ENCODE assay signal across 7 mouse cellular contexts in genomic region chr4:152038225-152038984, GRCm38 (mm10). TPM values are rescaled to one million over a fixed set of nuclear protein-coding genes. Genes with fewer than 3 reads are reported as not detected.
DNase-seq lines count a peak whose midpoint lies in the region; ATAC-seq lines count a peak whose summit lies in the region.

Gene Tas1r1 (minus strand): TSS chr4:152038568.

- H3K4me2 ChIP-seq in embryonic facial prominence, embryonic 14.5 days (ENCODE audit: low read depth, low read length), result peak within 1 kb of the TSS; percentile 96
- H3K4me2 ChIP-seq in intestine, embryonic 14.5 days (ENCODE audit: low read length), result peak within 1 kb of the TSS; percentile 97
- H3K4me2 ChIP-seq in neural tube, embryonic 14.5 days (ENCODE audit: low read depth, low read length), result peak within 1 kb of the TSS; percentile 87

- peak within 1 kb of the TSS; percentile 88 for H3K9ac ChIP-seq in embryonic facial prominence, embryonic 14.5 days (ENCODE audit: low read depth, low read length)
- H3K9ac ChIP-seq in intestine, embryonic 14.5 days (ENCODE audit: low read length), result peak within 1 kb of the TSS; percentile 75
- H3K9ac ChIP-seq in neural tube, embryonic 14.5 days (replicated peaks; ENCODE audit: low read depth, low read length), result peak within 1 kb of the TSS; percentile 78

- peaks cover 64% of the 10 kb centered on the region for H3K4me1 ChIP-seq in megakaryocyte, embryonic 14.5 days
- peaks cover 8% of the 10 kb centered on the region for H3K4me1 ChIP-seq in embryonic facial prominence, embryonic 14.5 days (ENCODE audit: control insufficient read depth, insufficient read depth, low read length)
- H3K4me1 ChIP-seq in intestine, embryonic 14.5 days (replicated peaks; ENCODE audit: control insufficient read depth, insufficient read depth, low read length), result peaks cover 8% of the 10 kb centered on the region
- H3K4me1 ChIP-seq in neural tube, embryonic 14.5 days (ENCODE audit: control insufficient read depth, insufficient read depth, low read length), result peaks cover 9% of the 10 kb centered on the region

- ATAC-seq in megakaryocyte, adult 5-6 weeks (ENCODE audit: poor library complexity, severe bottlenecking), result no peak
- ATAC-seq in embryonic facial prominence, embryonic 14.5 days (ENCODE audit: low read depth), result peak; percentile 34
- ATAC-seq in intestine, embryonic 14.5 days (replicated peaks; ENCODE audit: low FRiP score, low TSS enrichment, low read depth), result no peak
- ATAC-seq in neural tube, embryonic 14.5 days (ENCODE audit: low read depth), result no peak
- ATAC-seq in megakaryocyte-erythroid progenitor cell, adult 5-6 weeks (replicated peaks; ENCODE audit: low FRiP score, low TSS enrichment, poor library complexity, severe bottlenecking), result no peak

- peak; percentile 67 for DNase-seq in embryonic facial prominence, embryonic 14.5 days (ENCODE audit: low spot score)
- no peak for DNase-seq in intestine, embryonic 14.5 days (ENCODE audit: low spot score)
- DNase-seq in spleen, postnatal 36 days (ENCODE audit: low spot score in 2 of 2), result no peak

- H3K4me3 ChIP-seq in megakaryocyte, embryonic 14.5 days (replicated peaks), result peak within 1 kb of the TSS; percentile 98
- H3K4me3 ChIP-seq in embryonic facial prominence, embryonic 14.5 days (ENCODE audit: low read depth, low read length), result peak within 1 kb of the TSS; percentile 95
- peak within 1 kb of the TSS; percentile 99 for H3K4me3 ChIP-seq in intestine, embryonic 14.5 days (ENCODE audit: low read depth, low read length)
- peak within 1 kb of the TSS; percentile 96 for H3K4me3 ChIP-seq in neural tube, embryonic 14.5 days (ENCODE audit: low read depth, low read length)

- no peaks in the 10 kb centered on the region for H3K9me3 ChIP-seq in megakaryocyte, embryonic 14.5 days
- H3K9me3 ChIP-seq in embryonic facial prominence, embryonic 14.5 days (ENCODE audit: control insufficient read depth, low read length), result no peaks in the 10 kb centered on the region
- no peaks in the 10 kb centered on the region for H3K9me3 ChIP-seq in intestine, embryonic 14.5 days (ENCODE audit: control insufficient read depth, low read length)
- no peaks in the 10 kb centered on the region for H3K9me3 ChIP-seq in neural tube, embryonic 14.5 days (ENCODE audit: control insufficient read depth, low read length)

- peaks cover under 1% of the 10 kb centered on the region for H3K27me3 ChIP-seq in megakaryocyte, embryonic 14.5 days (replicated peaks)
- H3K27me3 ChIP-seq in embryonic facial prominence, embryonic 14.5 days (replicated peaks; ENCODE audit: control insufficient read depth, insufficient read depth, low read length), result no peaks in the 10 kb centered on the region
- H3K27me3 ChIP-seq in intestine, embryonic 14.5 days (replicated peaks; ENCODE audit: control insufficient read depth, insufficient read depth, low read length), result no peaks in the 10 kb centered on the region
- no peaks in the 10 kb centered on the region; the same call in 1 of the 2 replicates for H3K27me3 ChIP-seq in neural tube, embryonic 14.5 days (ENCODE audit: control insufficient read depth, insufficient read depth, low read length)

- 0 out of 2 replicates have a peak within 1 kb of the TSS, but pooled peaks have one; percentile 15 for H3K27ac ChIP-seq in embryonic facial prominence, embryonic 14.5 days (replicated peaks; ENCODE audit: low read depth, low read length)
- H3K27ac ChIP-seq in intestine, embryonic 14.5 days (ENCODE audit: low read depth), result no peak within 1 kb of the TSS
- peak within 1 kb of the TSS; percentile 34; the same call in 1 of the 2 replicates for H3K27ac ChIP-seq in neural tube, embryonic 14.5 days (ENCODE audit: low read depth, low read length)

- peaks cover 30% of the 10 kb centered on the region for H3K36me3 ChIP-seq in megakaryocyte, embryonic 14.5 days (replicated peaks; ENCODE audit: low read length)
- peaks cover 25% of the 10 kb centered on the region for H3K36me3 ChIP-seq in embryonic facial prominence, embryonic 14.5 days (ENCODE audit: control insufficient read depth, insufficient read depth, low read length)
- H3K36me3 ChIP-seq in intestine, embryonic 14.5 days (ENCODE audit: control insufficient read depth, insufficient read depth, low read length), result peaks cover 25% of the 10 kb centered on the region
- H3K36me3 ChIP-seq in neural tube, embryonic 14.5 days (ENCODE audit: control insufficient read depth, insufficient read depth, low read length), result peaks cover 15% of the 10 kb centered on the region

- 37% methylated on average over 10 of the region's 10 CpGs for WGBS in embryonic facial prominence, embryonic 14.5 days
- 49% methylated on average over 10 of the region's 10 CpGs for WGBS in intestine, embryonic 14.5 days
- WGBS in neural tube, embryonic 14.5 days, result 53% methylated on average over 10 of the region's 10 CpGs

RNA-seq across cellular contexts. Expression of gene Tas1r1, which starts in this region (rescaled TPM):
- polyA plus RNA-seq in megakaryocyte, embryonic 14.5 days (2012; ENCODE audit: insufficient read depth, low replicate concordance), result 0.34 TPM in 1 of 2 replicates, not detected in the other
- 0.11 and 0.16 TPM in 2 replicates for total RNA-seq in megakaryocyte, adult 5-6 weeks (2015)
- total RNA-seq in megakaryocyte, adult 5-6 weeks (2017), result not detected in 2 replicates
- 1.2 and 1.5 TPM in 2 replicates for polyA plus RNA-seq in embryonic facial prominence, embryonic 14.5 days (2014; fragmentation: Nextera tagmentation; extraction: Ambion mirVana)
- 0.14 and 0.17 TPM in 2 replicates for polyA plus RNA-seq in intestine, embryonic 14.5 days (2014; fragmentation: Nextera tagmentation; extraction: Ambion mirVana)
- polyA plus RNA-seq in neural tube, embryonic 14.5 days (2014; fragmentation: Nextera tagmentation; extraction: Ambion mirVana), result 1.4 and 2.1 TPM in 2 replicates
- 0.74 TPM in 1 of 2 replicates, not detected in the other for total RNA-seq in megakaryocyte-erythroid progenitor cell, adult 5-6 weeks (2014; fragmentation: Nextera tagmentation)
- 0.88 TPM in 1 of 2 replicates, not detected in the other for total RNA-seq in megakaryocyte-erythroid progenitor cell, adult 5-6 weeks (2017)
